Mouse (Mus musculus) midbrain, embryonic 11.5 days (tissue): ENCODE measurements at regions not wholly inside any gene's neighbourhood (a gene's known extent, or its start where the extent isn't known, plus 50 kb on each side); places are given as distances from the start of the nearest gene placed in this dataset.

Experiments used
- ATAC-seq: fragments of 200-750 bp; cut with Nextera tagmentation; 2 replicates; pipeline ENCODE4 v1.8.0; 2017; ENCODE audit warnings: moderate TSS enrichment, moderate library complexity; ENCODE audit not compliant: low FRiP score
- DNase-seq: peaks from one replicate; pipeline ENCODE4 v3.0.0; 2015; ENCODE audit warnings: low spot score; ENCODE audit errors: missing footprints
- H3K27ac ChIP-seq: fragments of 300-500 bp; sonication (generic); 2 replicates; pipeline ENCODE4 v1.5.1; 2014; ENCODE audit warnings: low read depth, low read length
- H3K27me3 ChIP-seq: fragments of 300-500 bp; sonication (generic); 2 replicates; pipeline ENCODE4 v1.6.1; 2014; ENCODE audit warnings: mild to moderate bottlenecking, low read length, moderate library complexity, mixed read lengths; ENCODE audit not compliant: control insufficient read depth, insufficient read depth
- H3K36me3 ChIP-seq: fragments of 300-500 bp; sonication (generic); 2 replicates; pipeline ENCODE4 v1.6.1; 2014; ENCODE audit warnings: mild to moderate bottlenecking, low read length, moderate library complexity, mixed read lengths; ENCODE audit not compliant: control insufficient read depth, insufficient read depth
- H3K4me1 ChIP-seq: fragments of 300-500 bp; sonication (generic); 2 replicates; pipeline ENCODE4 v1.6.1; 2014; ENCODE audit warnings: low read length; ENCODE audit not compliant: control insufficient read depth, insufficient read depth
- H3K4me2 ChIP-seq: fragments of 300-500 bp; sonication (generic); 2 replicates; pipeline ENCODE4 v1.6.1; 2014; ENCODE audit warnings: mild to moderate bottlenecking, moderate library complexity
- H3K4me3 ChIP-seq: fragments of 300-500 bp; sonication (generic); 2 replicates; pipeline ENCODE4 v1.5.1; 2014; ENCODE audit warnings: low read depth, low read length
- H3K9ac ChIP-seq: fragments of 300-500 bp; sonication (generic); 2 replicates; pipeline ENCODE4 v1.6.1; 2014; ENCODE audit warnings: low read length
- H3K9me3 ChIP-seq: fragments of 300-500 bp; sonication (generic); 2 replicates; pipeline ENCODE4 v1.6.1; 2016; ENCODE audit warnings: low read length; ENCODE audit not compliant: control insufficient read depth
- WGBS: fragments of 180-500 bp; shearing (Covaris S2); extraction: QIAGEN DNeasy Blood & Tissue Kit; methylation state at CpG from one replicate; pipeline ENCODE4 v1.1.7; 2014; 5-methylcytosine and 5-hydroxymethylcytosine counted together

GRCm38 (mm10) chr14:58628266-58628665 is 514.4 kb downstream of the 1700129C05Rik start:
- H3K36me3 ChIP-seq, result no peaks in the 10 kb centered on the region
- H3K27ac ChIP-seq, result no peak overlapping the region
- H3K4me2 ChIP-seq, result no peak overlapping the region
- H3K9me3 ChIP-seq, result no peaks in the 10 kb centered on the region
- ATAC-seq (no peak), DNase-seq (no peak)
- WGBS, result 91% methylated on average over 2 of the region's 2 CpGs
- no peak overlapping the region for H3K9ac ChIP-seq
- H3K4me3 ChIP-seq, result no peak overlapping the region
- peaks cover 13% of the 10 kb centered on the region for H3K4me1 ChIP-seq
- no peaks in the 10 kb centered on the region for H3K27me3 ChIP-seq

GRCm38 (mm10) chr14:58626506-58627256 is 516.0 kb downstream of the 1700129C05Rik start:
- Histone ChIP-seq H3K4me2 (no peak overlapping the region), H3K9me3 (no peaks in the 10 kb centered on the region), H3K27me3 (no peaks in the 10 kb centered on the region), H3K4me3 (no peak overlapping the region), H3K27ac (no peak overlapping the region), H3K36me3 (no peaks in the 10 kb centered on the region), H3K4me1 (peaks cover 13% of the 10 kb centered on the region), H3K9ac (no peak overlapping the region)
- ATAC-seq (no peak), DNase-seq (no peak)
- 89% methylated on average over 5 of the region's 5 CpGs for WGBS

GRCm38 (mm10) chr14:58620186-58620585 is 522.5 kb downstream of the 1700129C05Rik start:
- H3K27ac ChIP-seq, result no peak overlapping the region
- no peak overlapping the region for H3K4me3 ChIP-seq
- no peaks in the 10 kb centered on the region for H3K4me1 ChIP-seq
- no peaks in the 10 kb centered on the region for H3K27me3 ChIP-seq
- H3K4me2 ChIP-seq, result no peak overlapping the region
- H3K36me3 ChIP-seq, result no peaks in the 10 kb centered on the region
- no peaks in the 10 kb centered on the region for H3K9me3 ChIP-seq
- DNase-seq, result no peak
- ATAC-seq, result no peak
- H3K9ac ChIP-seq, result no peak overlapping the region
- WGBS, result 92% methylated on average over 2 of the region's 2 CpGs

GRCm38 (mm10) chr14:58617656-58618055 is 525.0 kb downstream of the 1700129C05Rik start:
- no peak overlapping the region for H3K9ac ChIP-seq
- no peaks in the 10 kb centered on the region for H3K36me3 ChIP-seq
- no peaks in the 10 kb centered on the region for H3K4me1 ChIP-seq
- no peaks in the 10 kb centered on the region for H3K27me3 ChIP-seq
- no peak for ATAC-seq
- H3K4me2 ChIP-seq, result no peak overlapping the region
- DNase-seq, result no peak
- WGBS, result 77% methylated on average over 10 of the region's 10 CpGs
- no peak overlapping the region for H3K27ac ChIP-seq
- H3K9me3 ChIP-seq, result no peaks in the 10 kb centered on the region
- H3K4me3 ChIP-seq, result no peak overlapping the region

DNA sequence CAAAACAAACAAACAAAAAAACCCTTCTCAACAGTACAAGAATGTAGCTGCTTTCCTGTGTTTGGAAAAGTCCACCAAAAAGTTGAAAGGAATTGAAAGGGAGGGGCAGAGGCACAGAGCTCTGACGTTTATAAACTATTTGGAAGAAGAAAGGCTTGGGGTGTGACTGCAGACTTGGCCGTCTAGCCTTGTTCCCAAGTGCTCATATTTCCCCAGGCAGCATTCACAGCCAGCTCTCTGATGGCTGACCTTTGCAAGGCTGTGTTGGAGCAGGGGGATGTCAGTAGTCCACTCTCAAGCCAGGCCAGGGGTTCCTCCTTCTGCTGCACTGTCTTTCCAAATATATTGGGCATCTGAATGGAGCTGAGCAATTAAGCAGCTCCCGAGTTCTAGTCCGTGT is 534.5 kb downstream of the 1700129C05Rik start:
- Histone ChIP-seq H3K36me3 (no peaks in the 10 kb centered on the region), H3K9me3 (no peaks in the 10 kb centered on the region), H3K4me1 (no peaks in the 10 kb centered on the region), H3K4me2 (no peak overlapping the region), H3K27ac (no peak overlapping the region), H3K4me3 (no peak overlapping the region), H3K9ac (no peak overlapping the region), H3K27me3 (no peaks in the 10 kb centered on the region)
- DNase-seq (no peak), ATAC-seq (no peak)
- 67% methylated on average over 4 of the region's 4 CpGs for WGBS

DNA sequence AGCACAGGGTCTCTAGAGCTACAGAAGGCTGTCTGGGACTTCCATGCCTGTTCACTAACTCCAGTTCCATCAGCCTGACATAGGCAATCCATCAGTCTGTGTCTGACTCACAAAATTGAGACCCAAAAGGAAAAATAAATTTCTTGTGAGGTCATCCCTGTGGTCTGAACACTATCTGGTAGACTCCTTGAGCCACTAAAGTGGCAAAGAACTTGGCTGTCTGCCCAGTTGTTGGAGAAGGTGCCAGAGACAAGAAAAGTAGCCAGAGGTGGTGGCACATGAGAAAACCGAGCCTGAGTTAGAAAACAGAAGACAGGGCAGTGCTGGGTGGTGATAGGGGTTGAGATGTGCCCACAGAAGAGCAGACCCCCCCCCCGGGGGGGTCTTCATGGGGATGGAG is 535.0 kb downstream of the 1700129C05Rik start:
- WGBS, result 68% methylated on average over 2 of the region's 2 CpGs
- ATAC-seq, result no peak

GRCm38 (mm10) chr14:58605529-58605928 is 535.2 kb downstream of the Fgf9 start:
- Histone ChIP-seq H3K9me3 (no peaks in the 10 kb centered on the region), H3K27ac (no peak overlapping the region), H3K36me3 (no peaks in the 10 kb centered on the region), H3K4me2 (no peak overlapping the region), H3K4me1 (no peaks in the 10 kb centered on the region), H3K27me3 (no peaks in the 10 kb centered on the region), H3K9ac (no peak overlapping the region), H3K4me3 (no peak overlapping the region)
- 75% methylated on average over 4 of the region's 4 CpGs for WGBS
- DNase-seq, result no peak
- no peak for ATAC-seq

More for the DNA sequence above, 535.0 kb downstream of the 1700129C05Rik start:
- Histone ChIP-seq H3K9me3 (no peaks in the 10 kb centered on the region), H3K4me2 (no peak overlapping the region), H3K27ac (no peak overlapping the region), H3K36me3 (no peaks in the 10 kb centered on the region), H3K4me3 (no peak overlapping the region), H3K27me3 (no peaks in the 10 kb centered on the region), H3K4me1 (no peaks in the 10 kb centered on the region), H3K9ac (no peak overlapping the region)
- DNase-seq, result no peak

DNA sequence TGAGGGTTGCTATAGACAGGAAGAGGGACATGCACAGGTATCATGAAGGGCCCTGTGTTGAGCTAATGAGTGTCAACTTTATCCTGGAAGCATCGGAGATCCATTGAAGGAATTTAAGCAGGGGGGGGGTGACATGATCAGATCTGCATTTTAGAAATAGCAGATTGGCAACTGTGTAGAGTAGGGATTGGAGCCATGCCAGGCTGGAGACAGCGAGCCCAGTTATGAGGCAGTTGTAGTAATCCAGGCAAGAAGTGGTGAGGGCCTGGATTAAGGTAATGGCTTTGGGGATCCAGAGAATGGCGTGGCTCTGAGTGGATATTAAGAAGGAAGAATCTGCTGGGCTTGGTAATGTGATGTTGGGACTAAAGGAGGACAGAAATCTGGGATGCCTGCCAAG is 528.5 kb downstream of the Fgf9 start:
- Histone ChIP-seq H3K9ac (no peak overlapping the region), H3K4me1 (no peaks in the 10 kb centered on the region), H3K9me3 (no peaks in the 10 kb centered on the region), H3K4me2 (no peak overlapping the region), H3K27ac (no peak overlapping the region), H3K27me3 (no peaks in the 10 kb centered on the region), H3K4me3 (no peak overlapping the region), H3K36me3 (no peaks in the 10 kb centered on the region)
- ATAC-seq (no peak), DNase-seq (no peak)
- WGBS, result 84% methylated on average over 3 of the region's 3 CpGs

DNA sequence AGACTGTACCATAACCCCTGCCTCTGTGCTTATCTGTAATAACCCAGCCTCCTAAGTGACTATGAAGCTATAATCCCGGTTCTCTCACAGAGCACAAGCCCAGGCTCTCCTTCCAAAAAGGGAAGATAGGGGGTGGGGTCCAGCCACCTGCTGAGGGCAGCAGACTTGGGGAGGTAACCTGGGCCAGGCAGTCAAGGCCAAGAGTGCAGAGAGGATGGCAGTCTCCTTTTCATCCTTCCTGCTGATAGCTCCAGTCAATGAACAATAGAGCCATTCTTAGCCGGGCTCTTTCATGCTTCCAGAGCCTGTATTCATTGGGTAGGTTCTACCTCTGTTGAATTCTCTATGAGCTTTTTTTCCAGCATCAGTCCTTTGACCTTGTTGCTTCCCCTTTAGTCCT is 527.5 kb downstream of the Fgf9 start:
- 43% methylated on average over 2 of the region's 2 CpGs for WGBS

More for the DNA sequence above, 527.5 kb downstream of the Fgf9 start:
- Histone ChIP-seq H3K27ac (no peak overlapping the region), H3K9ac (no peak overlapping the region), H3K4me2 (no peak overlapping the region), H3K4me3 (no peak overlapping the region), H3K9me3 (no peaks in the 10 kb centered on the region), H3K36me3 (no peaks in the 10 kb centered on the region), H3K27me3 (no peaks in the 10 kb centered on the region), H3K4me1 (no peaks in the 10 kb centered on the region)
- ATAC-seq (no peak), DNase-seq (no peak)
